Mouse (Mus musculus) CH12.LX (cell line): ENCODE measurements around the gene Cacna1b. TPM values are rescaled to one million over a fixed set of nuclear protein-coding genes. Genes with fewer than 3 reads are reported as not detected.

ENCODE experiments used
- DNase-seq: peaks from one replicate; pipeline ENCODE4 v3.0.0-alpha.2; 2013; ENCODE audit errors: extremely low read depth
- H3K27ac ChIP-seq: 2 replicates; pipeline ENCODE4 v1.5.1; 2012; ENCODE audit warnings: low read depth, mild to moderate bottlenecking, control low read depth, moderate library complexity; ENCODE audit not compliant: insufficient read depth
- H3K27me3 ChIP-seq: replicated peaks from 2 replicates; pipeline ENCODE3; 2012; ENCODE audit warnings: inconsistent platforms
- H3K36me3 ChIP-seq, 2 experiments: replicated peaks in 1 of 2; 2 replicates each; pipeline versions ENCODE3 to v1.6.1; 2012; ENCODE audit warnings: inconsistent platforms in 1 of 2, low read length in 1 of 2, mild to moderate bottlenecking in 1 of 2, mixed read lengths in 1 of 2, moderate library complexity in 1 of 2; ENCODE audit not compliant: control insufficient read depth in 1 of 2, insufficient read depth in 1 of 2
- H3K4me1 ChIP-seq, 2 experiments: 2 replicates each; pipeline ENCODE4 v1.6.1; 2012; ENCODE audit warnings: inconsistent platforms in 1 of 2, moderate library complexity in 1 of 2; ENCODE audit not compliant: insufficient read depth in 2 of 2, control insufficient read depth in 1 of 2
- H3K4me2 ChIP-seq: 2 replicates; pipeline ENCODE4 v1.6.1; 2012; ENCODE audit warnings: low read depth, mild to moderate bottlenecking, control low read depth; ENCODE audit not compliant: poor library complexity, insufficient read depth, severe bottlenecking
- H3K4me3 ChIP-seq, 3 experiments: fragments of 150-350 bp in 1 of 3; sonication (generic) in 1 of 3; replicated peaks in 1 of 3; 2 replicates each; pipeline versions ENCODE3 to v1.5.1; 2011 to 2012; ENCODE audit warnings: low read depth in 2 of 3, low read length in 2 of 3, mild to moderate bottlenecking in 2 of 3, moderate library complexity in 2 of 3, control low read depth in 1 of 3, improper control_type of control experiment in 1 of 3, inconsistent platforms in 1 of 3, mixed read lengths in 1 of 3; ENCODE audit not compliant: poor library complexity in 1 of 3
- H3K79me2 ChIP-seq: replicated peaks from 2 replicates; pipeline ENCODE4 v1.6.1; 2012; ENCODE audit warnings: mild to moderate bottlenecking, moderate library complexity; ENCODE audit not compliant: control insufficient read depth, poor library complexity, insufficient read depth, severe bottlenecking; ENCODE audit errors: extremely low read depth
- H3K9ac ChIP-seq: 2 replicates; pipeline ENCODE4 v1.6.1; 2012; ENCODE audit warnings: low read depth, mild to moderate bottlenecking, control low read depth, moderate library complexity; ENCODE audit not compliant: insufficient read depth
- H3K9me3 ChIP-seq: replicated peaks from 2 replicates; pipeline ENCODE3; 2012; ENCODE audit warnings: low read length, inconsistent platforms, mixed read lengths
- BHLHE40 ChIP-seq: IDR thresholded peaks from 2 replicates; pipeline ENCODE4 v1.6.1; 2011; ENCODE audit warnings: mild to moderate bottlenecking, low read depth, low read length, improper control_type of control experiment
- CHD2 ChIP-seq: IDR thresholded peaks from 2 replicates; pipeline ENCODE4 v1.6.1; 2011; ENCODE audit warnings: low read length, improper control_type of control experiment
- CTCF ChIP-seq, 2 experiments: IDR thresholded peaks in 1 of 2; conservative IDR thresholded peaks in 1 of 2; 2 replicates each; pipeline ENCODE4 v1.5.1; 2011 to 2012; ENCODE audit warnings: low read depth in 2 of 2, low read length in 2 of 2, improper control_type of control experiment in 1 of 2, inconsistent platforms in 1 of 2, mild to moderate bottlenecking in 1 of 2, moderate library complexity in 1 of 2
- ETS1 ChIP-seq: conservative IDR thresholded peaks from 2 replicates; pipeline ENCODE4 v1.6.1; 2012; ENCODE audit warnings: low read depth, mild to moderate bottlenecking, inconsistent platforms, low read length, improper control_type of control experiment, moderate library complexity
- IRF4 ChIP-seq: IDR thresholded peaks from 2 replicates; pipeline ENCODE4 v1.6.1; 2014; ENCODE audit warnings: low read depth, mild to moderate bottlenecking, inconsistent platforms, low read length, improper control_type of control experiment
- MAZ ChIP-seq: IDR thresholded peaks from 2 replicates; pipeline ENCODE4 v1.6.1; 2012; ENCODE audit warnings: low read depth, mild to moderate bottlenecking, inconsistent platforms, low read length, improper control_type of control experiment, moderate library complexity
- NELFE ChIP-seq: IDR thresholded peaks from 2 replicates; pipeline ENCODE4 v1.6.1; 2011; ENCODE audit warnings: low read depth, low read length, improper control_type of control experiment
- PAX5 ChIP-seq: IDR thresholded peaks from 2 replicates; pipeline ENCODE4 v1.6.1; 2012; ENCODE audit warnings: low read length, inconsistent platforms, mixed read lengths
- RAD21 ChIP-seq: IDR thresholded peaks from 2 replicates; pipeline ENCODE4 v1.6.1; 2011; ENCODE audit warnings: low read depth, mild to moderate bottlenecking, low read length, improper control_type of control experiment, moderate library complexity
- RCOR1 ChIP-seq: conservative IDR thresholded peaks from 2 replicates; pipeline ENCODE4 v1.6.1; 2012; ENCODE audit warnings: low read depth, mild to moderate bottlenecking, inconsistent platforms, low read length, improper control_type of control experiment
- SIN3A ChIP-seq: IDR thresholded peaks from 2 replicates; pipeline ENCODE4 v1.6.1; 2012; ENCODE audit warnings: low read length, improper control_type of control experiment, inconsistent platforms
- SMC3 ChIP-seq: IDR thresholded peaks from 2 replicates; pipeline ENCODE4 v1.6.1; 2011; ENCODE audit warnings: low read depth, low read length, improper control_type of control experiment
- TCF12 ChIP-seq: IDR thresholded peaks from 2 replicates; pipeline ENCODE4 v1.6.1; 2014; ENCODE audit warnings: low read depth, mild to moderate bottlenecking, inconsistent platforms, low read length, improper control_type of control experiment
- USF1 ChIP-seq: IDR thresholded peaks from 2 replicates; pipeline ENCODE4 v1.6.1; 2014; ENCODE audit warnings: low read depth, mild to moderate bottlenecking, inconsistent platforms, low read length, improper control_type of control experiment
- USF2 ChIP-seq: conservative IDR thresholded peaks from 2 replicates; pipeline ENCODE4 v1.6.1; 2011; ENCODE audit warnings: low read depth, low read length, improper control_type of control experiment
- ZKSCAN1 ChIP-seq: IDR thresholded peaks from 2 replicates; pipeline ENCODE4 v1.6.1; 2012; ENCODE audit warnings: low read depth, inconsistent platforms, low read length, improper control_type of control experiment, borderline replicate concordance
- ZMIZ1 ChIP-seq: IDR thresholded peaks from 2 replicates; pipeline ENCODE4 v1.6.1; 2012; ENCODE audit warnings: low read depth, mild to moderate bottlenecking, inconsistent platforms, low read length, improper control_type of control experiment
- ZNF384 ChIP-seq: IDR thresholded peaks from 2 replicates; pipeline ENCODE4 v1.6.1; 2012; ENCODE audit warnings: low read depth, low read length, improper control_type of control experiment, inconsistent platforms
- dilution Hi-C: fragments of 300-500 bp; cut with MboI; formaldehyde crosslinking; loops from 2 replicates; pipeline ENCODE4 v1.14.3; 2020; ENCODE audit warnings: low sequenced_read_pairs; ENCODE audit not compliant: extremely low pct_unique_long_range_greater_than_20kb, extremely low pct_ligation_motif_present
- in situ Hi-C: fragments of 300-500 bp; cut with MboI; formaldehyde crosslinking; loops from 3 replicates; pipeline ENCODE4 v1.14.3; 2019; ENCODE audit warnings: low sequenced_read_pairs, low pct_ligation_motif_present, low pct_unique_long_range_greater_than_20kb, mixed read lengths
- polyA plus RNA-seq: library from polyadenylated mRNA; unstranded; fragments of >175 nt; gene quantifications from 2 replicates; pipeline ENCODE4 v1.2.1, GENCODE M21; 2012; ENCODE audit warnings: low read depth; ENCODE audit not compliant: insufficient read length
- total RNA-seq, 2 experiments: library from RNA; depleted of rRNA; stranded (reverse); fragments of 300-350 nt in 1 of 2; fragments of >200 nt in 1 of 2; gene quantifications; 2 replicates each; pipeline ENCODE4 v1.2.3; 2012 to 2014

Cacna1b gene
- total and polyA plus RNA-seq, 3 experiments: 0.16 to 0.72 TPM; not detected in 1

GRCm38 (mm10) chr2:24702208-24702957, 60.6 kb downstream of the Cacna1b start:
- H3K9ac ChIP-seq: no peak overlapping the region
- H3K9me3 ChIP-seq: no peaks in the 10 kb centered on the region
- dilution Hi-C loops: no loop called here
- in situ Hi-C loops: no loop called here
- no peaks in the 10 kb centered on the region for H3K79me2 ChIP-seq
- no peak overlapping the region for H3K4me3 ChIP-seq
- H3K36me3 ChIP-seq: no peaks in the 10 kb centered on the region
- no peaks in the 10 kb centered on the region for H3K4me1 ChIP-seq
- no peak for DNase-seq
- no peak overlapping the region for H3K4me2 ChIP-seq
- H3K27ac ChIP-seq: no peak overlapping the region
- TF ChIP-seq ZNF384 (no peak), CTCF (conservative IDR thresholded peaks at IDR 0.05 in 1 of 2, IDR thresholded peaks at IDR 0.05 in 1 of 2; ENCODE audit: low read depth in 2 of 2, low read length in 2 of 2) (peak in 1 of 2 experiments; percentile 52; a peak in 2 of 4 replicates), SMC3 (peak; percentile 61), PAX5 (no peak), NELFE (no peak), USF2 (no peak), RAD21 (peak; percentile 33)
- no peaks in the 10 kb centered on the region for H3K27me3 ChIP-seq

- dilution Hi-C loops (no loop called here), in situ Hi-C loops (no loop called here)
- no peaks in the 10 kb centered on the region for H3K36me3 ChIP-seq
- no peaks in the 10 kb centered on the region for H3K4me1 ChIP-seq
- no peak overlapping the region for H3K27ac ChIP-seq
- H3K9ac ChIP-seq: no peak overlapping the region
- no peaks in the 10 kb centered on the region for H3K79me2 ChIP-seq
- DNase-seq: no peak
- no peaks in the 10 kb centered on the region for H3K9me3 ChIP-seq
- no peaks in the 10 kb centered on the region for H3K27me3 ChIP-seq
- TF ChIP-seq ETS1: no peak
- no peak for TF ChIP-seq RAD21
- TF ChIP-seq RCOR1: no peak
- TF ChIP-seq ZMIZ1: no peak
- TF ChIP-seq NELFE: no peak
- H3K4me2 ChIP-seq: no peak overlapping the region
- no peak overlapping the region for H3K4me3 ChIP-seq
These were observed 65.5 kb downstream of the Cacna1b start for GRCm38 (mm10) chr2:24697281-24697980.

- dilution Hi-C loops: no loop called here
- in situ Hi-C loops: no loop called here
These were observed 70.6 kb downstream of the Cacna1b start for GRCm38 (mm10) chr2:24692371-24692770.

More at GRCm38 (mm10) chr2:24692371-24692770, 70.6 kb downstream of the Cacna1b start:
- H3K27me3 ChIP-seq: no peaks in the 10 kb centered on the region
- H3K27ac ChIP-seq: no peak overlapping the region
- H3K79me2 ChIP-seq: no peaks in the 10 kb centered on the region
- no peak overlapping the region for H3K9ac ChIP-seq
- H3K4me1 ChIP-seq: peaks cover 0 to 8% of the 10 kb centered on the region in 2 experiments; a peak in 2 of 4 replicates
- H3K4me2 ChIP-seq: no peak overlapping the region
- no peaks in the 10 kb centered on the region for H3K9me3 ChIP-seq
- TF ChIP-seq USF1 (no peak), BHLHE40 (no peak), SIN3A (no peak), CHD2 (no peak), ZKSCAN1 (no peak), ETS1 (no peak), TCF12 (no peak), IRF4 (no peak), MAZ (no peak)
- TF ChIP-seq, all 38 proteins: peak for 0
- no peak for DNase-seq
- Histone ChIP-seq H3K36me3 (no peaks in the 10 kb centered on the region), H3K4me3 (no peak overlapping the region)
